Mouse (Mus musculus) left cerebral cortex, adult 8-10 months (tissue): ENCODE data around the gene Plxnd1. TPM values are rescaled to one million over a fixed set of nuclear protein-coding genes. Genes with fewer than 3 reads are reported as not detected.

Experiments used
- DNase-seq, 2 experiments: peaks; one replicate each; pipeline ENCODE4 v3.0.0; 2022; ENCODE audit warnings: low spot score in 2 of 2
- total RNA-seq, 4 experiments: library from RNA; stranded (reverse); gene quantifications; 2 replicates each; pipeline ENCODE4 v1.2.4; 2022

Gene Plxnd1
- total RNA-seq, 4 experiments from 2014 or later = 91.7 to 106 (median 98.0) TPM

DNA sequence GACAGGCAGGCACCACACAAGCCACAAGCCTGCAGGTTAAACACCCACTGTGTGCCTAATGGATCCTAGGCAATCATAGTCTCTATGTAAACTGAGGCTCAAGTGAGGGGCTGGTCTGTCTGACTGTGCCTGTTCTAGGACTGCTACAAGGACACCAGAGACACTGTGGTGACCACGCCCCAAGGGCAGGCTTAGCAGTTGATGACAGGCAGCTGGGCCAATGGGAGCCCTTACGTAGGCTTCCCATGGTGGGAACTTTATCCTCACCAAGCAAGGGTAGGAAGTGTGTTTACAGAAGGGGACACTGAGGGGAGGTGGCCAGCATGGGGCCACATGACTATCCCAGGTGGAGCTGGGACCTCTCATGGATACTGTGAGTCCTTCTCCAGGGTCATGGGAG, 4.4 kb upstream of the Plxnd1 start:
- no peak for DNase-seq

GRCm38 (mm10) chr6:115998758-115999157, 4.0 kb upstream of the Plxnd1 start:
- no peak for DNase-seq

- no peak for DNase-seq
Observed at GRCm38 (mm10) chr6:115997726-115998311, 3.0 kb upstream of the Plxnd1 start.

- DNase-seq = no peak
Observed at GRCm38 (mm10) chr6:115996171-115996851, 1.5 kb upstream of the Plxnd1 start.

GRCm38 (mm10) chr6:115995531-115995941, 731 bp upstream of the Plxnd1 start:
- no peak for DNase-seq

- DNase-seq = no peak
Observed at GRCm38 (mm10) chr6:115994146-115994876, 494 bp downstream of the Plxnd1 start.

- no peak for DNase-seq
Observed at GRCm38 (mm10) chr6:115993463-115994145, 1.2 kb downstream of the Plxnd1 start.

- DNase-seq = no peak
Observed at GRCm38 (mm10) chr6:115992981-115993380, 1.8 kb downstream of the Plxnd1 start.

GRCm38 (mm10) chr6:115991881-115992620, 2.8 kb downstream of the Plxnd1 start:
- no peak for DNase-seq

DNA sequence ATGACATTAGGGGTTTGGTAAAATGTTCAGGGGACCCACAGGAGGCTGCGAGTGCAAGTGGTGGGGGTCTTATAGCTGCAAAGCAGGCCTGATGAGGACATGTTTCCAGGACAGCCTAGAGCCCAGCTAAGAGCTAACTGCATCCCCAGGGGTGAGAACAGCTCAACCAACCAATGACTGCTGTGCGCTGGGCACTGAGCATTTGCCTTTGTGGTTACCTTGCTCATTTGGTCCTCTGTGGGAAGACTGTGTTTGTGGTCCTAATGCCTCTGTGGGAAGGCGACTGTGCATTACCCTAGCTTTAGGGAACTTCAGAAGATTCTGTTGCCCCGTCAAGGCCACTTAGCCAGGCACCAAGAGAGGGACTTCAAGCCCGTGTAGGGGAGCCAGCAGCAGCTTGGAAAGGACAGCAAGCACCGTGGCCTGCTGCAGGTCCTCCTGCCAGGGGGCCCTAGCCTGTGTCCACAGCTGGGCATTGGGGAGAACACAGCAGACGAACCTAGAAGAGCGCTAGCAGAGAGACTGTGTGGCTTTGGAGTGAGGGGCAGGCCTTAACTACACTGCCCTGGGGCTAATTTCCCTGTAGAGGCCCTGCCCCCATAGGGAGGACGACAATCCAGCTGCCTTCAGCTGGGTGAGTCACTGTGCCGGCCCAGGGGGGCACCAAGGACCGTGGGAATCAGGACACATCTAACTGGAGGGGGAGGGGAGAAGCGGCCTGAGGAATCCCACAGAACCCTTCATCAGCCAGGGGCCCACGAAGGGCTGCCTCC, 3.5 kb downstream of the Plxnd1 start:
- no peak for DNase-seq

- no peak for DNase-seq
Observed at GRCm38 (mm10) chr6:115990479-115990878, 4.3 kb downstream of the Plxnd1 start.

GRCm38 (mm10) chr6:115990056-115990455, 4.7 kb downstream of the Plxnd1 start:
- DNase-seq = no peak

DNA sequence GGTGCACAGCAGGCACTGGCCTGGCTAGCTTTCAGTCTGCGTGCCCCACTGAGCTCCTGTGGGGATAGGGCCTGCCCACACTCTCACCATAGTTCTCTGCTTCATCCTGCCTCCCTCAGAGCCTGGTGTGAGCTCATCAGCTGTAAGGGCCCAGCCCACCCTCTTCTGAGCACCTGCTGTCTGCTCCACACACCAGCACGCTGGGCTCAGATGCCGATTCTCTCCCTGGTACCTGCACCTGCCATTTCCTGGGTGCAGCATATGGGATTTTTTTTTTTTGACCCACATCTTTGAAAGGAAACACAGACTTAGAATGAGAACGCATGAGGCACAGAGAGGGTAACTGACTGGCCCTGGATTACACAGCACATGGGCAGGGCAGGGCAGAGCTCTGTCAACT, 5.2 kb downstream of the Plxnd1 start:
- peak in 1 of 2 experiments; percentile 78 for DNase-seq

DNA sequence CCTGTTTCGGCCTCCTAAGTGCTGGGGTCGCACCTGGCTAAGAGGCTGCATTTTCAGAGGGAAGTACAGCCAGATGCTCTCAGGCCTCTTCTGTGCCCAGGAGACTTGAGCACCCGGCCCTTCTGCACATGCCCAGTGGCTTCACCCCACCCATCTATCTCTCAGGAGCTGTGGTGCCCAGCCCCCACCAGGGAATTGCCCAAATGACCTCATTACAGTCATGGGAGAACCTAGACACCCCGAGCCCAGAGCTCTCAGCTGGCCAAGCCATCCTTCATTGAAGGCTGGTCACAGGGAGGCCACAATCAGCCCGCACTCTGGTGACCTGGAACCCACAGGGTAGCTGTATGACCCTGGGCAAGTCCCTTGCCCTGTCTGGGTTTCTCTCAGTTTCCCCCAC, 5.8 kb downstream of the Plxnd1 start:
- DNase-seq = no peak

GRCm38 (mm10) chr6:115987096-115987747, 7.6 kb downstream of the Plxnd1 start:
- no peak for DNase-seq

GRCm38 (mm10) chr6:115986472-115987095, 8.2 kb downstream of the Plxnd1 start:
- no peak for DNase-seq

- no peak for DNase-seq
Observed at GRCm38 (mm10) chr6:115985622-115986021, 9.2 kb downstream of the Plxnd1 start.

- no peak for DNase-seq
Observed at GRCm38 (mm10) chr6:115984580-115984979, 10.2 kb downstream of the Plxnd1 start.

DNA sequence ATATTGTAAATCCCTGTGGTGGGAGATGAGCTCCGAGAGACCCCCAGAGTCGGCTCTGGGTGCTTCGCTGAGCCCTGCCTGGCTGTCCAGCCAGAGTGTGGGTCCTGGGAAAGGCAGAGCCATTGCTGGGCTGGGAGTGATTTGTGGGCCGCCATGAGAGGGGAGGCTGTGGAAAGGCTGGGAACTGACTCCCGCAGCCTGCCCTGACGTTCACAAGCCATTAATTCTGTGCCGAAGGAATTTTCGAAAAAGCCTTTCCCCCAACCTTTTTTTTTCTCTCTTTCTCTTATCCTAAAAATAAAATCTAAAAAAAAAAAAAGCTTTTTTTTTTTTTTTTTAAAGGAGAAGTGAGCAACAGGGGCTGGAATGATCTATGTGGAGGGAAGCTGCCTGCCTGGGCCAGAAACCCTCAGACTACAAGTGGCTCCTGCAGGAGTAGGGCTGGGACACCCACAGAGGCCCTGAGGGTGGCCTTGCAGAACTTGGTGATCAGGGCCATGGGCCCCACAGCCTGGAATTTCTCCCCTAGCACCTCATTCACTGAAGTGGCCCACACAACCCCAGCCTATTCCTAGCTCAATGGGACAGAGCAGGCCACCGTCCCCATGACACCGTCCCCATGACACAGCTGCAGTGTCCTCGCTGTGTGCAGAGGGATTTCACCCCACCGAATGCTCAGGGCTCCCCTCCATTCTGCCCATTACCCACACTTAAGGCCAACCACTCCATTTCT, 11.3 kb downstream of the Plxnd1 start:
- DNase-seq = no peak
